Mouse (Mus musculus): ENCODE measurements at regions not wholly inside any gene's neighbourhood (a gene's known extent, or its start where the extent isn't known, plus 50 kb on each side); places are given as distances from the start of the nearest gene placed in this dataset.
"Not testable (repeated sequence)": the region's sequence is repeated elsewhere in the genome, so short reads cannot be mapped to it uniquely, and the experiment has no call there.

DNA sequence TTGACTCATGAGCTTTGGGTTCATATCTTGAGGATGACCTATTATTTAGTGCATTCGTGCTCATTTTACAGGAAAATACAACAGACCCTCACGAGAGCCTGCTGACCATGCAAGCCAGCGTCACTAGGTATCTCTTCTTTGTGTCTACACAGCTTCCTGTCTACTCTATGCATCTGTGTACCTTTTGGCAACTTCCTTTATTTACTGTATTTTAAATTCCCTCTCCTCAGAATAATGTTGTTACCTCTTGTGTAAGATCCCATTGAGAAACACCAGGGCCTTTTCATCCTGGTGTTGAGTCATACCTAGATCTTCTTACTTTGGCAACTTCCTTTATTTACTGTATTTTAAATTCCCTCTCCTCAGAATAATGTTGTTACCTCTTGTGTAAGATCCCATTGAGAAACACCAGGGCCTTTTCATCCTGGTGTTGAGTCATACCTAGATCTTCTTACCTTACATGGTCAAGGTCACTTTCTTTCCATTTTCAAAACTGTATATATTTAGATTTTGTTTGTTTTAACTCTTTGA is 639.1 kb upstream of the Rorb start:
- not testable (repeated sequence) for DNase-seq (ENCODE audit: low read depth)

DNA sequence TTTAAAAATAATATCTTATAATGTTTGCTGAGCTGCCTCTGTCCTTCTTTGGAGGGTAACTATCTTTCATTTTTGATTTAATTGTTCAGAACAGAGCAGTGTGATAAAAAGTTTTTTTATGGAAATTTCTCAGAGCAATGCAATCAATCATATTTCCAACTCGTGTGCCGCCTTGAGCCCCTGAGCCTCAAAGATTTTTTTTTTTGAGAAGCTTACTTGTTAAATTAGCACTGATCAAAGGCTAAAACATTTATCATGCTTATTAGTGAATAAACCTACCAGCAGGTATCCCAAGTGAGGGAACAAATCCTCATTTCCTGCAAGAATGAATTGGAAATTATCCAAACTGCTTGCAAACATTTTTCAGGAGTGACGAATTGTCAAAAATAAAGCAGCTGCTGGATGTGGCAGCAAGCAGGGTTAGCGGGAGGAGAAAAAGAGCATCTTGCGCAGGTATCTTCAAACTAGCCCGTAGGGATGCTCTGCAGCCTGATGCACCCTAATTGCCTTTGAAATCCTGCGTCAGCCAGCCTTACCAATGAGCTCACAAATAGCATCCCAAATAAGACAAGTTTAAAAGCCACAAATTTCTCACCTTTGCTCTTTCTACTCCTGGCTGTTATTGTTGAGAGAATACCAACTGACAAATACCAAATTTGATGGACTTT is 637.0 kb upstream of the Rorb start:
- DNase-seq (ENCODE audit: low read depth) = no peak

DNA sequence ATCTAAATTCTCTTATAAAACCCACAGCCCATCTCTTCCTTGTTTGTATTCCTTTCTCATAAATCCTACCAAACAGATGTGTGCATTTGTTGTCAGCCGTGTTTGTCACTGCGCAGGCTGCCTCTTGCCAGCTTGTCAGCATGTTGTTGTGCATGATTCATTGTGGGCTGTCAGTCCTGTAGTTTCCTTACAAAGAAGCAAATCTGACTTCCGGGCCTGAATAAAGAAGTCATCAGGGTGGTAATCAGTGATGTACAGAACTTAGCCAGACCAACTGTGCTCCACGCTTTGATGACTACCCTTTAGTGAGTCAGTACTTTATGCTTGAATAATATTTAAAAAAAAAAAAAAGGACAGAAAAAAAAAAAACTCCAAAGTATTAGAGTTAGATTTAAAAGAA is 608.9 kb upstream of the Rorb start:
- no peak for DNase-seq (ENCODE audit: low read depth)
